Mouse (Mus musculus) hindbrain, embryonic 14.5 days (tissue): ENCODE data around the gene Slc11a2. TPM values are rescaled to one million over a fixed set of nuclear protein-coding genes. Genes with fewer than 3 reads are reported as not detected.

Source experiments
- ATAC-seq: fragments of 200-750 bp; cut with Nextera tagmentation; 2 replicates; pipeline ENCODE4 v1.8.0; 2017; ENCODE audit warnings: moderate number of reproducible peaks, mild to moderate bottlenecking, moderate TSS enrichment, moderate library complexity; ENCODE audit not compliant: low FRiP score
- DNase-seq: peaks from one replicate; pipeline ENCODE4 v3.0.0-alpha.2; 2015; ENCODE audit warnings: low spot score
- H3K27ac ChIP-seq: fragments of 300-500 bp; sonication (generic); 2 replicates; pipeline ENCODE4 v1.5.1; 2014; ENCODE audit warnings: mild to moderate bottlenecking, moderate library complexity
- H3K27me3 ChIP-seq: fragments of 300-500 bp; sonication (generic); 2 replicates; pipeline ENCODE4 v1.6.1; 2014; ENCODE audit warnings: mild to moderate bottlenecking, low read length, mixed read lengths; ENCODE audit not compliant: control insufficient read depth, insufficient read depth
- H3K36me3 ChIP-seq: fragments of 300-500 bp; sonication (generic); replicated peaks from 2 replicates; pipeline ENCODE4 v1.6.1; 2014; ENCODE audit not compliant: control insufficient read depth, insufficient read depth
- H3K4me1 ChIP-seq: fragments of 300-500 bp; sonication (generic); replicated peaks from 2 replicates; pipeline ENCODE4 v1.6.1; 2014; ENCODE audit warnings: antibody characterized with exemption, low read length, mixed read lengths; ENCODE audit not compliant: control insufficient read depth, insufficient read depth
- H3K4me2 ChIP-seq: fragments of 300-500 bp; sonication (generic); replicated peaks from 2 replicates; pipeline ENCODE4 v1.6.1; 2014; ENCODE audit warnings: mild to moderate bottlenecking, moderate library complexity
- H3K4me3 ChIP-seq: fragments of 300-500 bp; sonication (generic); replicated peaks from 2 replicates; pipeline ENCODE4 v1.5.1; 2014; ENCODE audit warnings: mild to moderate bottlenecking, low read length
- H3K9ac ChIP-seq: fragments of 300-500 bp; sonication (generic); 2 replicates; pipeline ENCODE4 v1.6.1; 2014
- H3K9me3 ChIP-seq: fragments of 300-500 bp; sonication (generic); 2 replicates; pipeline ENCODE4 v1.6.1; 2016; ENCODE audit warnings: low read length; ENCODE audit not compliant: control insufficient read depth
- WGBS: fragments of 180-500 bp; shearing (Covaris S2); extraction: QIAGEN DNeasy Blood & Tissue Kit; methylation state at CpG from one replicate; pipeline ENCODE4 v1.1.7; 2014; 5-methylcytosine and 5-hydroxymethylcytosine counted together
- polyA plus RNA-seq: library from polyadenylated mRNA; unstranded; fragments of >200 nt; fragmentation: Nextera tagmentation; extraction: Ambion mirVana; gene quantifications from 2 replicates; pipeline ENCODE4 v1.2.1, GENCODE M21; 2014

The Slc11a2 gene
- polyA plus RNA-seq, 1 experiment from 2014 or later: 18.6 TPM

- Histone ChIP-seq H3K4me1 (no peaks in the 10 kb centered on the region), H3K9ac (no peak overlapping the region), H3K36me3 (peaks cover 25% of the 10 kb centered on the region), H3K27me3 (no peaks in the 10 kb centered on the region), H3K4me3 (no peak overlapping the region), H3K4me2 (no peak overlapping the region), H3K27ac (no peak overlapping the region), H3K9me3 (no peaks in the 10 kb centered on the region)
- DNase-seq: no peak
- 88% methylated on average over 4 of the region's 5 CpGs for WGBS
- no peak for ATAC-seq
Measured at GRCm38 (mm10) chr15:100413306-100413705, 11.6 kb downstream of the Slc11a2 start.

- Histone ChIP-seq H3K4me2 (no peak overlapping the region), H3K27me3 (no peaks in the 10 kb centered on the region), H3K4me1 (no peaks in the 10 kb centered on the region), H3K27ac (no peak overlapping the region), H3K9ac (no peak overlapping the region), H3K36me3 (peaks cover 38% of the 10 kb centered on the region), H3K4me3 (no peak overlapping the region), H3K9me3 (no peaks in the 10 kb centered on the region)
- WGBS: 89% methylated on average over 5 of the region's 5 CpGs
- no peak for DNase-seq
- ATAC-seq: no peak
Measured at GRCm38 (mm10) chr15:100411731-100412130, 13.1 kb downstream of the Slc11a2 start.

GRCm38 (mm10) chr15:100410918-100411672, 13.8 kb downstream of the Slc11a2 start:
- Histone ChIP-seq H3K4me1 (no peaks in the 10 kb centered on the region), H3K9ac (no peak overlapping the region), H3K4me3 (no peak overlapping the region), H3K27me3 (no peaks in the 10 kb centered on the region), H3K4me2 (no peak overlapping the region), H3K27ac (no peak overlapping the region), H3K9me3 (no peaks in the 10 kb centered on the region), H3K36me3 (peaks cover 41% of the 10 kb centered on the region)
- DNase-seq: no peak
- ATAC-seq: no peak
- WGBS: 59% methylated on average over 14 of the region's 14 CpGs

GRCm38 (mm10) chr15:100406088-100406487, 18.8 kb downstream of the Slc11a2 start:
- Histone ChIP-seq H3K36me3 (peaks cover 90% of the 10 kb centered on the region), H3K4me2 (no peak overlapping the region), H3K9ac (no peak overlapping the region), H3K4me1 (no peaks in the 10 kb centered on the region), H3K27me3 (no peaks in the 10 kb centered on the region), H3K27ac (no peak overlapping the region), H3K9me3 (no peaks in the 10 kb centered on the region), H3K4me3 (no peak overlapping the region)
- DNase-seq (no peak), ATAC-seq (no peak)
- 88% methylated on average over 5 of the region's 5 CpGs for WGBS

GRCm38 (mm10) chr15:100403318-100404000, 21.4 kb downstream of the Slc11a2 start:
- H3K27ac ChIP-seq: no peak overlapping the region
- no peak for DNase-seq
- no peaks in the 10 kb centered on the region for H3K27me3 ChIP-seq
- H3K9ac ChIP-seq: no peak overlapping the region
- H3K9me3 ChIP-seq: no peaks in the 10 kb centered on the region
- no peak overlapping the region for H3K4me3 ChIP-seq
- H3K4me2 ChIP-seq: no peak overlapping the region
- WGBS: 93% methylated on average over 16 of the region's 16 CpGs
- peaks cover 93% of the 10 kb centered on the region for H3K36me3 ChIP-seq
- ATAC-seq: no peak
- no peaks in the 10 kb centered on the region for H3K4me1 ChIP-seq

- H3K36me3 ChIP-seq: peaks cover 93% of the 10 kb centered on the region
- no peak overlapping the region for H3K4me2 ChIP-seq
- H3K27ac ChIP-seq: no peak overlapping the region
- no peaks in the 10 kb centered on the region for H3K27me3 ChIP-seq
- no peaks in the 10 kb centered on the region for H3K4me1 ChIP-seq
- H3K4me3 ChIP-seq: no peak overlapping the region
- H3K9me3 ChIP-seq: no peaks in the 10 kb centered on the region
- H3K9ac ChIP-seq: no peak overlapping the region
- ATAC-seq: no peak
- no peak for DNase-seq
- 82% methylated on average over 4 of the region's 4 CpGs for WGBS
Measured at GRCm38 (mm10) chr15:100402798-100403197, 22.1 kb downstream of the Slc11a2 start.

GRCm38 (mm10) chr15:100402347-100402746, 22.5 kb downstream of the Slc11a2 start:
- Histone ChIP-seq H3K4me2 (no peak overlapping the region), H3K9ac (no peak overlapping the region), H3K27me3 (no peaks in the 10 kb centered on the region), H3K36me3 (peaks cover 93% of the 10 kb centered on the region), H3K27ac (no peak overlapping the region), H3K4me3 (no peak overlapping the region), H3K9me3 (no peaks in the 10 kb centered on the region), H3K4me1 (no peaks in the 10 kb centered on the region)
- ATAC-seq (no peak), DNase-seq (no peak)
- WGBS: 93% methylated on average over 14 of the region's 14 CpGs

GRCm38 (mm10) chr15:100401811-100402210, 23.1 kb downstream of the Slc11a2 start:
- DNase-seq: no peak
- H3K36me3 ChIP-seq: peaks cover 95% of the 10 kb centered on the region

GRCm38 (mm10) chr15:100400592-100401250, 24.2 kb downstream of the Slc11a2 start:
- DNase-seq (no peak), ATAC-seq (no peak)
- WGBS: 89% methylated on average over 16 of the region's 16 CpGs

More at GRCm38 (mm10) chr15:100401811-100402210, 23.1 kb downstream of the Slc11a2 start:
- Histone ChIP-seq H3K9ac (no peak overlapping the region), H3K4me1 (no peaks in the 10 kb centered on the region), H3K9me3 (no peaks in the 10 kb centered on the region), H3K4me3 (no peak overlapping the region), H3K27ac (no peak overlapping the region), H3K27me3 (no peaks in the 10 kb centered on the region), H3K4me2 (no peak overlapping the region)
- WGBS: 78% methylated on average over 4 of the region's 4 CpGs
- ATAC-seq: no peak

More at GRCm38 (mm10) chr15:100400592-100401250, 24.2 kb downstream of the Slc11a2 start:
- Histone ChIP-seq H3K9ac (no peak overlapping the region), H3K27ac (no peak overlapping the region), H3K36me3 (peaks cover 99% of the 10 kb centered on the region), H3K4me3 (no peak overlapping the region), H3K9me3 (no peaks in the 10 kb centered on the region), H3K4me1 (no peaks in the 10 kb centered on the region), H3K4me2 (no peak overlapping the region), H3K27me3 (no peaks in the 10 kb centered on the region)
